Mouse (Mus musculus) CH12.LX (cell line): ENCODE results near the gene Mark2. TPM values are rescaled to one million over a fixed set of nuclear protein-coding genes. Genes with fewer than 3 reads are reported as not detected.

Source experiments
- DNase-seq: peaks from one replicate; pipeline ENCODE4 v3.0.0-alpha.2; 2013; ENCODE audit errors: extremely low read depth
- H3K27ac ChIP-seq: 2 replicates; pipeline ENCODE4 v1.5.1; 2012; ENCODE audit warnings: low read depth, mild to moderate bottlenecking, control low read depth, moderate library complexity; ENCODE audit not compliant: insufficient read depth
- H3K27me3 ChIP-seq: replicated peaks from 2 replicates; pipeline ENCODE3; 2012; ENCODE audit warnings: inconsistent platforms
- H3K36me3 ChIP-seq, 2 experiments: replicated peaks in 1 of 2; 2 replicates each; pipeline versions ENCODE3 to v1.6.1; 2012; ENCODE audit warnings: inconsistent platforms in 1 of 2, low read length in 1 of 2, mild to moderate bottlenecking in 1 of 2, mixed read lengths in 1 of 2, moderate library complexity in 1 of 2; ENCODE audit not compliant: control insufficient read depth in 1 of 2, insufficient read depth in 1 of 2
- H3K4me1 ChIP-seq, 2 experiments: 2 replicates each; pipeline ENCODE4 v1.6.1; 2012; ENCODE audit warnings: inconsistent platforms in 1 of 2, moderate library complexity in 1 of 2; ENCODE audit not compliant: insufficient read depth in 2 of 2, control insufficient read depth in 1 of 2
- H3K4me2 ChIP-seq: 2 replicates; pipeline ENCODE4 v1.6.1; 2012; ENCODE audit warnings: low read depth, mild to moderate bottlenecking, control low read depth; ENCODE audit not compliant: poor library complexity, insufficient read depth, severe bottlenecking
- H3K4me3 ChIP-seq, 3 experiments: fragments of 150-350 bp in 1 of 3; sonication (generic) in 1 of 3; replicated peaks in 1 of 3; 2 replicates each; pipeline versions ENCODE3 to v1.5.1; 2011 to 2012; ENCODE audit warnings: low read depth in 2 of 3, low read length in 2 of 3, mild to moderate bottlenecking in 2 of 3, moderate library complexity in 2 of 3, control low read depth in 1 of 3, improper control_type of control experiment in 1 of 3, inconsistent platforms in 1 of 3, mixed read lengths in 1 of 3; ENCODE audit not compliant: poor library complexity in 1 of 3
- H3K79me2 ChIP-seq: replicated peaks from 2 replicates; pipeline ENCODE4 v1.6.1; 2012; ENCODE audit warnings: mild to moderate bottlenecking, moderate library complexity; ENCODE audit not compliant: control insufficient read depth, poor library complexity, insufficient read depth, severe bottlenecking; ENCODE audit errors: extremely low read depth
- H3K9ac ChIP-seq: 2 replicates; pipeline ENCODE4 v1.6.1; 2012; ENCODE audit warnings: low read depth, mild to moderate bottlenecking, control low read depth, moderate library complexity; ENCODE audit not compliant: insufficient read depth
- H3K9me3 ChIP-seq: replicated peaks from 2 replicates; pipeline ENCODE3; 2012; ENCODE audit warnings: low read length, inconsistent platforms, mixed read lengths
- CTCF ChIP-seq, 2 experiments: IDR thresholded peaks in 1 of 2; conservative IDR thresholded peaks in 1 of 2; 2 replicates each; pipeline ENCODE4 v1.5.1; 2011 to 2012; ENCODE audit warnings: low read depth in 2 of 2, low read length in 2 of 2, improper control_type of control experiment in 1 of 2, inconsistent platforms in 1 of 2, mild to moderate bottlenecking in 1 of 2, moderate library complexity in 1 of 2
- E2F4 ChIP-seq: IDR thresholded peaks from 2 replicates; pipeline ENCODE4 v1.6.1; 2011; ENCODE audit warnings: low read depth, low read length, improper control_type of control experiment; ENCODE audit not compliant: insufficient replicate concordance
- ELF1 ChIP-seq: IDR thresholded peaks from 2 replicates; pipeline ENCODE4 v1.6.1; 2014; ENCODE audit warnings: low read depth, mild to moderate bottlenecking, inconsistent platforms, low read length, improper control_type of control experiment
- EP300 ChIP-seq: IDR thresholded peaks from 2 replicates; pipeline ENCODE4 v1.6.1; 2011; ENCODE audit warnings: low read length, improper control_type of control experiment
- ETS1 ChIP-seq: conservative IDR thresholded peaks from 2 replicates; pipeline ENCODE4 v1.6.1; 2012; ENCODE audit warnings: low read depth, mild to moderate bottlenecking, inconsistent platforms, low read length, improper control_type of control experiment, moderate library complexity
- GABPA ChIP-seq: IDR thresholded peaks from 2 replicates; pipeline ENCODE4 v1.6.1; 2012; ENCODE audit warnings: low read depth, low read length, improper control_type of control experiment, inconsistent platforms; ENCODE audit not compliant: insufficient replicate concordance
- IRF4 ChIP-seq: IDR thresholded peaks from 2 replicates; pipeline ENCODE4 v1.6.1; 2014; ENCODE audit warnings: low read depth, mild to moderate bottlenecking, inconsistent platforms, low read length, improper control_type of control experiment
- JUN ChIP-seq: IDR thresholded peaks from 2 replicates; pipeline ENCODE4 v1.6.1; 2011; ENCODE audit warnings: low read depth, mild to moderate bottlenecking, low read length, improper control_type of control experiment, moderate library complexity; ENCODE audit not compliant: insufficient read depth
- JUND ChIP-seq: conservative IDR thresholded peaks from 2 replicates; pipeline ENCODE4 v1.6.1; 2011; ENCODE audit warnings: low read depth, low read length, improper control_type of control experiment
- KAT2A ChIP-seq: IDR thresholded peaks from 2 replicates; pipeline ENCODE4 v1.6.1; 2012; ENCODE audit warnings: low read length, improper control_type of control experiment, inconsistent platforms; ENCODE audit not compliant: insufficient replicate concordance
- MAFK ChIP-seq: IDR thresholded peaks from 2 replicates; pipeline ENCODE4 v1.6.1; 2011; ENCODE audit warnings: low read length, improper control_type of control experiment; ENCODE audit not compliant: insufficient replicate concordance
- MAX ChIP-seq: IDR thresholded peaks from 2 replicates; pipeline ENCODE4 v1.6.1; 2011; ENCODE audit warnings: low read length, improper control_type of control experiment
- MAZ ChIP-seq: IDR thresholded peaks from 2 replicates; pipeline ENCODE4 v1.6.1; 2012; ENCODE audit warnings: low read depth, mild to moderate bottlenecking, inconsistent platforms, low read length, improper control_type of control experiment, moderate library complexity
- MEF2A ChIP-seq: IDR thresholded peaks from 2 replicates; pipeline ENCODE4 v1.6.1; 2014; ENCODE audit warnings: low read depth, mild to moderate bottlenecking, inconsistent platforms, low read length, improper control_type of control experiment, borderline replicate concordance
- MXI1 ChIP-seq: IDR thresholded peaks from 2 replicates; pipeline ENCODE4 v1.6.1; 2011; ENCODE audit warnings: mild to moderate bottlenecking, low read depth, low read length, improper control_type of control experiment
- MYC ChIP-seq: IDR thresholded peaks from 2 replicates; pipeline ENCODE4 v1.6.1; 2011; ENCODE audit warnings: low read depth, mild to moderate bottlenecking, improper control_type of control experiment, low read length
- NRF1 ChIP-seq: IDR thresholded peaks from 2 replicates; pipeline ENCODE4 v1.6.1; 2014; ENCODE audit warnings: low read depth, mild to moderate bottlenecking, inconsistent platforms, low read length, improper control_type of control experiment, moderate library complexity
- PAX5 ChIP-seq: IDR thresholded peaks from 2 replicates; pipeline ENCODE4 v1.6.1; 2012; ENCODE audit warnings: low read length, inconsistent platforms, mixed read lengths
- POLR2A ChIP-seq: IDR thresholded peaks from 2 replicates; pipeline ENCODE4 v1.6.1; 2011; ENCODE audit warnings: low read depth, mild to moderate bottlenecking, improper control_type of control experiment, low read length
- RCOR1 ChIP-seq: conservative IDR thresholded peaks from 2 replicates; pipeline ENCODE4 v1.6.1; 2012; ENCODE audit warnings: low read depth, mild to moderate bottlenecking, inconsistent platforms, low read length, improper control_type of control experiment
- TBP ChIP-seq: conservative IDR thresholded peaks from 2 replicates; pipeline ENCODE4 v1.6.1; 2011; ENCODE audit warnings: low read depth, low read length, improper control_type of control experiment
- TCF12 ChIP-seq: IDR thresholded peaks from 2 replicates; pipeline ENCODE4 v1.6.1; 2014; ENCODE audit warnings: low read depth, mild to moderate bottlenecking, inconsistent platforms, low read length, improper control_type of control experiment
- UBTF ChIP-seq: IDR thresholded peaks from 2 replicates; pipeline ENCODE4 v1.6.1; 2012; ENCODE audit warnings: low read depth, mild to moderate bottlenecking, inconsistent platforms, low read length, improper control_type of control experiment, moderate library complexity
- USF1 ChIP-seq: IDR thresholded peaks from 2 replicates; pipeline ENCODE4 v1.6.1; 2014; ENCODE audit warnings: low read depth, mild to moderate bottlenecking, inconsistent platforms, low read length, improper control_type of control experiment
- USF2 ChIP-seq: conservative IDR thresholded peaks from 2 replicates; pipeline ENCODE4 v1.6.1; 2011; ENCODE audit warnings: low read depth, low read length, improper control_type of control experiment
- ZC3H11A ChIP-seq: IDR thresholded peaks from 2 replicates; pipeline ENCODE4 v1.6.1; 2012; ENCODE audit warnings: low read depth, mild to moderate bottlenecking, inconsistent platforms, low read length, improper control_type of control experiment
- ZKSCAN1 ChIP-seq: IDR thresholded peaks from 2 replicates; pipeline ENCODE4 v1.6.1; 2012; ENCODE audit warnings: low read depth, inconsistent platforms, low read length, improper control_type of control experiment, borderline replicate concordance
- ZMIZ1 ChIP-seq: IDR thresholded peaks from 2 replicates; pipeline ENCODE4 v1.6.1; 2012; ENCODE audit warnings: low read depth, mild to moderate bottlenecking, inconsistent platforms, low read length, improper control_type of control experiment
- ZNF384 ChIP-seq: IDR thresholded peaks from 2 replicates; pipeline ENCODE4 v1.6.1; 2012; ENCODE audit warnings: low read depth, low read length, improper control_type of control experiment, inconsistent platforms
- dilution Hi-C: fragments of 300-500 bp; cut with MboI; formaldehyde crosslinking; loops from 2 replicates; pipeline ENCODE4 v1.14.3; 2020; ENCODE audit warnings: low sequenced_read_pairs; ENCODE audit not compliant: extremely low pct_unique_long_range_greater_than_20kb, extremely low pct_ligation_motif_present
- in situ Hi-C: fragments of 300-500 bp; cut with MboI; formaldehyde crosslinking; loops from 3 replicates; pipeline ENCODE4 v1.14.3; 2019; ENCODE audit warnings: low sequenced_read_pairs, low pct_ligation_motif_present, low pct_unique_long_range_greater_than_20kb, mixed read lengths
- polyA plus RNA-seq: library from polyadenylated mRNA; unstranded; fragments of >175 nt; gene quantifications from 2 replicates; pipeline ENCODE4 v1.2.1, GENCODE M21; 2012; ENCODE audit warnings: low read depth; ENCODE audit not compliant: insufficient read length
- total RNA-seq, 2 experiments: library from RNA; depleted of rRNA; stranded (reverse); fragments of 300-350 nt in 1 of 2; fragments of >200 nt in 1 of 2; gene quantifications; 2 replicates each; pipeline ENCODE4 v1.2.3; 2012 to 2014

Mark2 gene
- total and polyA plus RNA-seq, 3 experiments, result 8.1 to 34.4 (median 19.0) TPM

DNA sequence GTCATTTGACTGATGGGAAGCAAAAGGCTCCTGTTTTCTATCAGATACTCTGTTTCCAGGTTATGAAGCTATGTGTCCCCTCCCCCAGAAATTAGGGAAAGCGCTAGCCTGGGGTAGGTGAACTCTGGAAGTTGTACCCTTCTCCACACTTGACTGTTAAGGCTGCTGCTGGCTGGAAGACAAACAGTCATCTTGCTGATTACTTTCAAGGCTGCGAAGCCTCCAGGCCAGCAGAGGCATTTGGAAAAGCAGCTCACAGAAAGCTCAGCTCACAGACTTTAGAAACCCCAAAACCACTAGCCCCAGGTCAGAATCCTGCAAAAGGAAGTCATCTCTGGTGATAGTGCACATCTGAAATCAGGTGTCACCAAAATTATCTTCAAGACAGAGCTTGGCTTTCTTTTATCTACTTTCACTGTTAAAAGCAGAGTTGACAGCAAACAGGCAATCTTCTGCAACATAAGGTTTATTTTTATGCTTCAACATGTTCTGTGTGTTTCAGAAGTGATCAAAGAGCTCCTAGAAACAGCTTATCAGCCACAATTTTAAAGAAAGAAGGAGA is 3.8 kb downstream of the Mark2 start:
- Histone ChIP-seq H3K27me3 (no peaks in the 10 kb centered on the region), H3K4me3 (no peak overlapping the region), H3K9me3 (no peaks in the 10 kb centered on the region), H3K36me3 (peaks cover under 1 to 48% of the 10 kb centered on the region in 2 experiments), H3K4me2 (no peak overlapping the region), H3K4me1 (peaks cover 19 to 59% of the 10 kb centered on the region in 2 experiments), H3K27ac (no peak overlapping the region)
- no peak for DNase-seq
- in situ Hi-C loops (no loop called here), dilution Hi-C loops (no loop called here)
- TF ChIP-seq ZC3H11A (no peak), ETS1 (no peak), ZMIZ1 (no peak), KAT2A (no peak), USF2 (no peak), UBTF (no peak), MAX (no peak), TBP (no peak), MEF2A (no peak), MXI1 (no peak), MAZ (no peak), POLR2A (no peak), ZNF384 (no peak), NRF1 (no peak), RCOR1 (no peak), CTCF (conservative IDR thresholded peaks at IDR 0.05 in 1 of 2, IDR thresholded peaks at IDR 0.05 in 1 of 2; ENCODE audit: low read depth in 2 of 2, low read length in 2 of 2) (no peak), MYC (no peak), USF1 (no peak)
- TF ChIP-seq, all 38 proteins: peak for 0
- H3K9ac ChIP-seq, result no peak overlapping the region
- H3K79me2 ChIP-seq, result peaks cover 44% of the 10 kb centered on the region

DNA sequence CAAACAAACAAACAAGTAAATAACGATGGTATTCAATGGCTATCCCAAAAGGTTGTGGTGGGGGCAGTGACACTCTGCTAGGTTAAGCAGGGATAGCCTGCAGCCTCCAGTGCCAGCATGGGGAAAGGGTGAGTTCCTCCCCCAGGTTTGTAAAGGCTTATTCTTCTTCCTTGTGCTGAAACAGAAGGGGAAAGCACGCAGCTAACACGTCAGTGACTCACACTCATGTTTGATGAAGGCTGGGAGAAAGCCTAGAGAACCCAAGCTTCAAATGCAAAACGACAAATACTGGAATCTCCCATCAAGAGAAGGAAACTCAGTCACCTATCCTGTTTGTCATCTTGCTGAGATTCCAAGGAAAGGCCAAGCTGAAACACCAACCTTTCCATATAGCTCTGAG is 6.0 kb downstream of the Mark2 start:
- H3K27ac ChIP-seq, result no peak overlapping the region
- in situ Hi-C loops (no loop called here), dilution Hi-C loops (no loop called here)
- H3K9ac ChIP-seq, result no peak overlapping the region
- H3K27me3 ChIP-seq, result no peaks in the 10 kb centered on the region
- H3K4me3 ChIP-seq, result no peak overlapping the region
- H3K36me3 ChIP-seq, result peaks cover 8 to 66% of the 10 kb centered on the region in 2 experiments
- H3K4me1 ChIP-seq, result peaks cover 19 to 51% of the 10 kb centered on the region in 2 experiments
- no peak for DNase-seq
- no peak overlapping the region for H3K4me2 ChIP-seq
- H3K79me2 ChIP-seq, result peaks cover 54% of the 10 kb centered on the region
- TF ChIP-seq JUND (no peak), EP300 (no peak), ELF1 (no peak), CTCF (conservative IDR thresholded peaks at IDR 0.05 in 1 of 2, IDR thresholded peaks at IDR 0.05 in 1 of 2; ENCODE audit: low read depth in 2 of 2, low read length in 2 of 2) (no peak), UBTF (no peak), TCF12 (no peak), E2F4 (no peak), KAT2A (no peak), ZMIZ1 (no peak), GABPA (no peak), MAFK (no peak), NRF1 (no peak), ZKSCAN1 (no peak), ZC3H11A (no peak), USF2 (no peak), IRF4 (no peak), JUN (no peak), MXI1 (no peak), PAX5 (no peak)
- no peaks in the 10 kb centered on the region for H3K9me3 ChIP-seq
